Mouse (Mus musculus): Measurements from ENCODE around the gene Dennd1a. TPM values are rescaled to one million over a fixed set of nuclear protein-coding genes. Genes with fewer than 3 reads are reported as not detected.
"Not testable (repeated sequence)": the region's sequence is repeated elsewhere in the genome, so short reads cannot be mapped to it uniquely, and the experiment has no call there.

Gene Dennd1a
- total RNA-seq, 2 experiments from 2014 or later = 15.8 to 29.8 TPM

DNA sequence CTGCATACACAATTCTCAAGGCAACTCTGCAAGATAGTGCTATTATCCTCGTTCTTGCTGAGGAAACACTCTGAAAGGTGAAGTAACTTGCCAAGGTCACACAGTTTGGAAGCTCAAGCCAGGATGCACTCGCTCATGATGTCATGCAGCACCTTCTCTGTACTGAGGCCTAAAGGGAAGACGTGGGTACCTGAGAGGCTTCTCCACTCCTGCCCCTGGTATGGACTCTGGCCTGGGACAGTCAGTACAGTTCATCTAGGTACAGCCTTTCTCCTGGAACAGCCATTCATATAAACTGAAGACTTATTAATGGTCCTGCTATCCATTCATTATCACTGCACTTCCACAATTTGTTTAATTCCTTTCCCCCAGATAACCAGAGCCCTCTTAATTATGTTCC, 298.1 kb downstream of the Dennd1a start:
- no peak for ATAC-seq (replicated peaks; ENCODE audit: poor library complexity, severe bottlenecking)

DNA sequence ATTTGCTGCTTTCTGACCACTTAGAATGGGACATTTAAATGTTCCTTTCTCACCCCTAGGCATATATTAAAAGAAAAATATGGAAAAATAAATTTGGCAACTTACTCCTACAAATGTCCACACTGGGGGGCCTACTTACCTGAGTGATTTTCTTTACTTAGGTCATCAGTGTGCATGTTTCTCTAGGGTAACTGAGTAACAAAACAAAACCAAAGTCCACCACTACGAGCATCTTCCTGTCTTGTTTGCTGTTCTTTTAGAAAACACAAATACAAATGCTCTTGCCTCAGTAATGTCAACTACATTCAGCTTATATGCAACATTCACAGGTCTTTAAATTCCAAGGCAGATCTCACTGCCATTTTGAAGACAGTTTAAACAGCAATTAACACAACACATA, 298.9 kb downstream of the Dennd1a start:
- ATAC-seq (replicated peaks; ENCODE audit: poor library complexity, severe bottlenecking) = no peak

GRCm38 (mm10) chr2:37985690-37986222, 301.4 kb downstream of the Dennd1a start:
- ATAC-seq (replicated peaks; ENCODE audit: poor library complexity, severe bottlenecking) = no peak

- no peak for ATAC-seq (replicated peaks; ENCODE audit: poor library complexity, severe bottlenecking)
Observed at GRCm38 (mm10) chr2:37982714-37983113, 304.5 kb downstream of the Dennd1a start.

DNA sequence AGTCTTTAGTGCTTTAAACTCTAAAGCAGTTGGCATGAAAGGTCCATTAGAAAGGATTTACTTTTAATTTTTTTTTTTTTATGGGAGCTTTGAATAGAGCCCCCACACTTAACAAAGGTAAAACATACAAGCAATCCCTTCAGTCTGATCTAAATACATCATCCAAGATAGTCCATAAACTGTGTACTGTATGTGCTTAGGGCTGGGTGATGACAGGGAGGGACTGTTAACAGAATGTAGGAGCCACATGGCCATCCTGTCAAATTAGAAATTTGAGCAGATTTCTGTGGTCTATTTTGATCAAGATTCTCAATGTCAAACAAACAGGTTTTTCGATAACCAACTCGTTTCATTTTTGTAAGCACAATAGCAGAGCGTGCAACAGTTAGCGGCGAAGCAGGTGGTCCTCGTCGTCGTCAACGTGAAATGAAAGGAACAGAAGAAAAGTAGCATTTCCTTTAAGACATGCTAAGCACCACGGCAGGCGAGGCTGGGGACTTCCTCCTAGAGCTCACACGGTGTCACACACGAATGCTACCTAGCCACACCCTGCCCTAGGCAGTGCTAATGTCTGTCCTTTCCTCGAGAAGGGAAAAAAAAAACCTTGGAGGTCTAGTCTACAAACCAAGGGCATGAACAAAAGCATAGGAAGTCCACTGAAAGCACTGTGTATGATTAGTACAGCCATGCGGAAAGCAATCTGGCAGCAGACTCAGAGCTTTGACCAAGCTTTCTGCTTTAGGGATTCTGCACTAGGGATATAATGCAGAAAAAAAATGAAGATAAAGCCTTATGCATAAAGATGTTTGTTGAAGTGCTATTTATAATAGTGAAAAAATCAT, 305.4 kb downstream of the Dennd1a start:
- no peak for ATAC-seq (replicated peaks; ENCODE audit: poor library complexity, severe bottlenecking)

DNA sequence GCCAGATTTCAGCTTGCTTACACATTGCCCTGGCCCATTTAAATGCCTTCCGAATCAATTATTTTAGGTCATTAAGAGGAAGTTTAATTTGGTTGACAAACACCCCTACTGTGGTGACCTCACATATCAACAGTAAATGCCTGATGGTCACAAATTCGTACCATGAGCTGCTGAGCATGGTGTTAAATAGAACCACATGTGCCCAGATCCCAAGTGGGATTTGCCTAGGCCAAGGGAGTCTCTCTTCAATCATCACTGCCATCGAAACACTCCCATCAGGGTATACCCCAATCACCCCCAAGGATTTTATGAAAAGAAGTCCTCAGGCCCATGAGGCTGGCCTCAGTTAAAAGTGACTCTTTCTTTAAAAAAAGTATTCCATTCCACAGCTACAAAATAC, 313.0 kb downstream of the Dennd1a start:
- no peak for ATAC-seq (replicated peaks; ENCODE audit: poor library complexity, severe bottlenecking)

DNA sequence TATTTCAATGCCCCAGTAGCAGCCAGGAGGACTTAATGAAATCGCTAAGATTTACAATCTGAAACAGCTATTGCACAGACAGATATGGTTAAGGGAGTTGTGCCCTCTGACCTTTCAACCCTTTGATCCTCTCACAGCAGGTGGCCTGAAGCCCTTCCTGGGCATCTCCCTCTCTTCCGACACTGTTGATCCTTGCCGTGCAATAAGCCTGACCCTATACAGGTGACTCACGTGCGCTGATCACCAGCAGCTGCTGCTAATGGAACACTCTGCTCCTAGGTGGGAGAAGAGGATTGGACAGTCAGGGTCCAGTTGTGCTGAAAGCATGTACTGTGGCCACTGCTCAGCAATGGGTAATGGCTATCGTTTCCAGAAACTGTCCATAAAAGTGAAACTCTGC, 314.6 kb downstream of the Dennd1a start:
- ATAC-seq (replicated peaks; ENCODE audit: poor library complexity, severe bottlenecking) = no peak

DNA sequence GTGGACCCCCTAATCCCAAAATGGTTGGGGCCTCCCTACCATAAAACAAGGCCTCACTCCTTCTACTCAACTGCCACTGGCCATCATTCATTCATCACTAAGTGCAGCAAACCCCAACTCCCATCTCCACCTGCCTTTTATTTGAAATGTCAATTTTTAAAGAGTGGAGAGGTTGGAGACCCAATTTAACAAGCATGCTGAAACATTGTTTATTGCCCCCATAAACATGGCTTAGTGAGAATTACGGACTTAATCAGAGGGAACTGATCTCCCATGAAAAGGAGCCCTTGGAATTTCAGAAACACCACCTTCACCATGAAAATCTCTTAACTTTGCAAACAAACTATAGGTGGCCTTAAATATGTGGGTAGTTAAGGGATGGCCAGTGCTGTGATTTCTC, 315.5 kb downstream of the Dennd1a start:
- ATAC-seq (replicated peaks; ENCODE audit: poor library complexity, severe bottlenecking) = no peak

DNA sequence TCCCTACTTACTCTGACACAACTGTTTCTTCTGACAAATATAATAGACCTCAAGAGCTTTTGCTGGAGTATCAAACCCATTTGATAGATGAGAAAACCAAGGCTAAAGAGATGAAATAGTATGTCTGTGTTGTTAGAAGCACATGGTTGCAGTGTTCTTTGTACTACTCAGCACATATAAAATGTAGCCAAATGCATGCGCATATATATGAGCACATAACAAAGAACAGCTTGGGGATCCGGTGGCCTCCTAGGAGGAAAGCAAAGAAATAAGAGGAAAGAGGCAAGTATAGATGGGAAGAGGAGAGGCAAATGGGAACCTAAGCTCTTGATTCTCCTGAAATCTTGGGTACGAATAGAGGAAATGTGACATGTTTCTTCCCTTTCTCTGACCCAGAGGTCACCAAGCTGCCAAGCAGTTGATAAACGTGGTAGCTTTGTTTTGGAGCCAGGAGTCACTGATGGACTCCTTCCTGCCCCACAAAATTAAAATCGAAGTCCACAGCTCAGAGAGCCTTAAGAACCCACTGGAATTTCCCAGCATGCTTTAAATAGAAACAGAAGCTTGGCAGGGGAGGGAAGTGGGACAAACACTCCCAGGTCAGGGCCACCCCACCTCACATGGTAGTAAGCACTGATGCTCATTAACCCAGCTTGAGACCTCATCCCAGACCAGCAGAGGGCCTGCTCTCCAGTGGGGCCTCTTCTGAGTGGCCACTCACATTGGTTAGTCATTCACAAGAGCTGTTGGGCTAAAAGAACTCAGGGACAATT, 317.3 kb downstream of the Dennd1a start:
- no peak for ATAC-seq (replicated peaks; ENCODE audit: poor library complexity, severe bottlenecking)

DNA sequence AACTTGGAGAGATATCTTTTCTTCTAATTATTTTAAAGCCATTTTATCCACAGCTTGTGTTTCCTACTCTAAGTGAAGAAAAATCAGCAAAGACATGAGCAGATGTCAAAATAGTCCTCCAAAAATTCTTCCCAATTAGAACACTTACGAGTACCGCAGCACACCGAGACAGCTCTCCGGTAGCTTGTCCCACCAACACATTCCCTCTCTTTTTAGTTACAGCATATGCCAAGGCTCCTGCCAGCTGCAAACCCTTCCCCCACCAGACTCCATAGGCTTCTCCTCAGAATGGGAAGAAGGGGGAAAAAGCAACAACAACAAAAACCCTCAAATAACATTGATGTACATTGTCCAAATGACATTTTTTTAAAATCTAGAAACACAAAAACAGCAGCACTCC, 322.7 kb downstream of the Dennd1a start:
- no peak for ATAC-seq (replicated peaks; ENCODE audit: poor library complexity, severe bottlenecking)

DNA sequence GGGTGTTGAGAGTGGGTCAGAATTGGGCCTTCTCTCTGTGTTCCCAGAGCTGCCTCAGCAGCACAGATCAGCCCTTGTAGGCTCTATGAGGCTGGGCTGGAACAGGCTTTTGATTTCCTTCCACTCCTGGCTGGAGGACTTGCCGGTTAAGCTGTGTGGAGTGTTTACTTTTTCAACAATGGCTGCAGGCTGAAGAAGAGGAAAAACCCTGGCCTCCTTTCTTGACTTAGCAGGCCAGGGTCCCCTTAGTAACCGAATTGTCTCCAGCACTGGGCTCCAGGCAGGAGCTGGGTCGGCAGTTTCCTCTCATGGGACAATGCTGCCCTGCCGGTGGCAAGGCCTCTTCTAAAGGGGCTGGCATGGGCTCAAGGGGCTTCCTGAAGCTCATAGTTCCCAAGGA, 323.8 kb downstream of the Dennd1a start:
- ATAC-seq (replicated peaks; ENCODE audit: poor library complexity, severe bottlenecking) = no peak

DNA sequence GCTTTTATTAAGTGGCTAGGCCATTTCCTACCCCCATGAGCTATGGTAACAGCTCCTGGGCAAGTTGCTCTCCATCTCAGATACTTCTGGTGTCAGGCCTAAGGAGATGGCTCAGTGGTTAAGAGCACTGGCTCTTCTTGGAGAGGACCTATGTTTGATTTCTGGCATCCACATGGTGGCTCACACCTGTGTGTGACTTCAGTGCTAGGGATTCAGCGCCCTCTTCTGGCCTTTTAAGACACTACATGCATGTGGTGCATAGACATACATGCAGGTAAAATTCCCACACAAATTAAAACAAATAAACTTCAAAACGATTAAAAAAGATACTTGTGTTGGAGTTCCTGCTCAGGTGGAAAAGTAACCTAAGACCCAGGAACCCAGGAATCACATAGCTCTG, 338.8 kb downstream of the Dennd1a start:
- ATAC-seq (replicated peaks; ENCODE audit: poor library complexity, severe bottlenecking) = no peak

GRCm38 (mm10) chr2:37945598-37946336, 341.4 kb downstream of the Dennd1a start:
- no peak for ATAC-seq (replicated peaks; ENCODE audit: poor library complexity, severe bottlenecking)

GRCm38 (mm10) chr2:37942906-37943305, 344.3 kb downstream of the Dennd1a start:
- no peak for ATAC-seq (replicated peaks; ENCODE audit: poor library complexity, severe bottlenecking)

- ATAC-seq (replicated peaks; ENCODE audit: poor library complexity, severe bottlenecking) = no peak
Observed at GRCm38 (mm10) chr2:37941741-37942140, 345.4 kb downstream of the Dennd1a start.

- ATAC-seq (replicated peaks; ENCODE audit: poor library complexity, severe bottlenecking) = no peak
Observed at GRCm38 (mm10) chr2:37940845-37941361, 346.3 kb downstream of the Dennd1a start.

DNA sequence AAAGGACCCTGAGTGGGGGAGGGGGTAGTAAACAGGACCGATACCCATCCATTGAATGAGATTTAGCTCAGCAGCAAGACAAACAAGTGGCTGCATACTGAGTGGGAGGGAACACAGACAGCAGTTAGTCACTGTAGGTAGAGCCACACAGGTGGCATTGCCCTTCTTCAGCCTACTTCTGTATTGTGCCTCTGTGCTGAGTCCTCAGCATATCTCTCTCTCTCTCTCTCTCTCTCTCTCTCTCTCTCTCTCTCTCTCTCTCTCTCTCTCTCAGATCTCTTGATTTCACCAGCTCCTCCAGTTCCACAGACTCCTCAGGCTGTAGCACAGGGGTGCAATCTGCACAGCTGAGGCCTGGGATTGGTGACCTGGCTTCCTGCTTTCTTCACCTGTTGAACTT, 347.2 kb downstream of the Dennd1a start:
- ATAC-seq (replicated peaks; ENCODE audit: poor library complexity, severe bottlenecking) = no peak

DNA sequence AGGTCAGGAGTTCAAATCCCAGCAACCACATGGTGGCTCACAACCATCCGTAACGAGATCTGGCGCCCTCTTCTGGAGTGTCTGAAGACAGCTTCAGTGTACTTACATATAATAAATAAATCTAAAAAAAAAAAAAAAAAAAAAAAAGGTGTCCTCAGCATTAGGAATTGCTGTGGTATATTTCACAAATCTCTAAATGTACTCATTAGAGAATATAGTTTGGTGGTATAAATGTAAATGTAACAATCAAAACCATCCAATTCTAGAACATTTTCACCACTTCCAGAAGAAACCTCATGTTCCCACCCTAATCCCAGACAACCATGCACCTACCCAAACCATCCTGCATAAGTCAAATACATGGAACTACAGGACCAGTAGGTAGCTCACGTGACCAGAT, 350.3 kb downstream of the Dennd1a start:
- ATAC-seq (replicated peaks; ENCODE audit: poor library complexity, severe bottlenecking) = not testable (repeated sequence)

- ATAC-seq (replicated peaks; ENCODE audit: poor library complexity, severe bottlenecking) = no peak
Observed at GRCm38 (mm10) chr2:37932240-37932639, 354.9 kb downstream of the Dennd1a start.
